Mouse (Mus musculus) cerebellum, adult 2 months (tissue): ENCODE results near the gene Orm3.

Source experiments
- CTCF ChIP-seq: fragments of 200-500 bp; IDR thresholded peaks from 2 replicates; pipeline ENCODE4 v1.5.1; 2011; ENCODE audit warnings: low read depth, mild to moderate bottlenecking, control low read depth, low read length, moderate library complexity, borderline replicate concordance; ENCODE audit not compliant: insufficient read depth
- POLR2A ChIP-seq: fragments of 200-500 bp; IDR thresholded peaks from 2 replicates; pipeline ENCODE4 v1.6.1; 2011; ENCODE audit warnings: low read length, control low read depth, borderline replicate concordance; ENCODE audit not compliant: insufficient read depth

GRCm38 (mm10) chr4:63310247-63310855 lies 45.6 kb upstream of the Orm3 start:
- no peak for TF ChIP-seq POLR2A
- no peak for TF ChIP-seq CTCF
